Mouse (Mus musculus): Measurements from ENCODE around the gene Rhd.

DNA sequence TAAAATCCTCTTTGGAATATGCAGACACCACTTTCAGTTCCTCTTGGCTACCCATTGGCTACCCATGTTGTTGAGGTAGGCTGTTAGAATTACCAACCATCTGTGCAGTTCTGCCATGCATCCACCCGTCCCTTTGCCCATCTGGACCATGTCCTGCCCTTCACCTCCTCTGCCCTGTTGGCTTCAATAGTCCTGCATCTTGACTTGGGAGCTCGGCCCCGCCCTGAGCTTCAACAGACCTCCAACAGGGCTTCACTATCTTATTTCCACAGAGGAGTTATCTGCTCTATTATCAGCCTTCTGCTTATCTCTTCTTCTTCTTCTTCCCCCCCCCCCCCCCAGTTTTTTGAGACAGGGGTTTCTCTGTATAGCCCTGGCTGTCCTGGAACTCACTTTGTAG is 52.9 kb downstream of the Rhd start:
- no peak for TF ChIP-seq CTCF (IDR thresholded peaks at IDR 0.05; ENCODE audit: low read depth, low read length)
- TF ChIP-seq GATA1 (IDR thresholded peaks at IDR 0.05; ENCODE audit: borderline replicate concordance, low read length), result no peak

All from G1E (cell line).